Mouse (Mus musculus) lung, postnatal 0 days (tissue): ENCODE data around the gene C8g. TPM values are rescaled to one million over a fixed set of nuclear protein-coding genes. Genes with fewer than 3 reads are reported as not detected.

Experiments used
- ATAC-seq: fragments of 200-750 bp; cut with Nextera tagmentation; 2 replicates; pipeline ENCODE4 v1.8.0; 2017; ENCODE audit warnings: moderate library complexity
- DNase-seq: peaks from one replicate; pipeline ENCODE4 v3.0.0-alpha.2; 2016; ENCODE audit warnings: low spot score
- H3K27ac ChIP-seq: fragments of 300-500 bp; sonication (generic); 2 replicates; pipeline ENCODE4 v1.5.1; 2014; ENCODE audit warnings: antibody characterized with exemption, mild to moderate bottlenecking, low read length, mixed read lengths
- H3K27me3 ChIP-seq: fragments of 300-500 bp; sonication (generic); replicated peaks from 2 replicates; pipeline ENCODE4 v1.6.1; 2014; ENCODE audit warnings: low read length, mixed read lengths; ENCODE audit not compliant: insufficient read depth
- H3K36me3 ChIP-seq: fragments of 300-500 bp; sonication (generic); 2 replicates; pipeline ENCODE4 v1.6.1; 2014; ENCODE audit warnings: low read length, mixed read lengths; ENCODE audit not compliant: insufficient read depth
- H3K4me1 ChIP-seq: fragments of 300-500 bp; sonication (generic); 2 replicates; pipeline ENCODE4 v1.6.1; 2014; ENCODE audit warnings: antibody characterized with exemption, low read depth, low read length, mixed read lengths; ENCODE audit not compliant: insufficient read depth
- H3K4me2 ChIP-seq: fragments of 300-500 bp; sonication (generic); replicated peaks from 2 replicates; pipeline ENCODE4 v1.6.1; 2014; ENCODE audit warnings: low read depth, mild to moderate bottlenecking, low read length, moderate library complexity, mixed read lengths
- H3K4me3 ChIP-seq: fragments of 300-500 bp; sonication (generic); 2 replicates; pipeline ENCODE4 v1.5.1; 2014; ENCODE audit warnings: low read depth, low read length
- H3K9ac ChIP-seq: fragments of 300-500 bp; sonication (generic); replicated peaks from 2 replicates; pipeline ENCODE4 v1.6.1; 2014; ENCODE audit warnings: low read depth, mild to moderate bottlenecking
- H3K9me3 ChIP-seq: fragments of 300-500 bp; sonication (generic); 2 replicates; pipeline ENCODE4 v1.6.1; 2016; ENCODE audit warnings: low read length, mixed read lengths
- CTCF ChIP-seq: IDR thresholded peaks from 2 replicates; pipeline ENCODE4 v1.5.1; 2016; ENCODE audit warnings: antibody characterized with exemption, mild to moderate bottlenecking
- EP300 ChIP-seq: IDR thresholded peaks from 2 replicates; pipeline ENCODE4 v1.6.1; 2016; ENCODE audit warnings: antibody characterized with exemption, mild to moderate bottlenecking, control low read depth
- WGBS: fragments of 180-500 bp; shearing (Covaris S2); extraction: QIAGEN DNeasy Blood & Tissue Kit; methylation state at CpG from one replicate; pipeline ENCODE4 v1.1.7; 2014; 5-methylcytosine and 5-hydroxymethylcytosine counted together
- polyA plus RNA-seq: library from polyadenylated mRNA; unstranded; fragments of >200 nt; fragmentation: Nextera tagmentation; extraction: Ambion mirVana; gene quantifications from 2 replicates; pipeline ENCODE4 v1.2.1, GENCODE M21; 2015

Gene C8g
- polyA plus RNA-seq, 1 experiment from 2014 or later: 3.2 TPM

DNA sequence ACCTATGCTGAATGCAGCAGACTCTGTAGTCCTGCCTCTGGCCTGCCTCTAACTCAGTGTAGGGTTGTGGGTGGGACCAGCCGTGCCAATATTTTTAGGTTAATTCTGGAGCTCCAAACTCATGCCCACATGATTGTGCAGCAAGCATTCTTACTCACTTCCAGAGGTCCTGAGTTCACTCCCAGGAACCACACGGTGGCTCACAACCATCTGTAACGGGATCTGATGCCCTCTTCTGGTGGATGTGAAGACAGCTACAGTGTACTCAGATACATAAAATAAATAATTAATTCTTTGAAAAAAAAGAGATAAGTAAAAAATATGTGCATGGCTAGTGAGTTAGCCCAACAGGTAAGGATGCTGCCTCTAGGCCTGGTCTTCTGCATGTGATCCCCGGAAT is 5.1 kb downstream of the C8g start:
- WGBS: 48% methylated on average over 4 of the region's 4 CpGs
- Histone ChIP-seq H3K4me3 (no peak overlapping the region), H3K4me1 (peaks cover 7% of the 10 kb centered on the region; the same call in 1 of the 2 replicates), H3K27me3 (no peaks in the 10 kb centered on the region), H3K9ac (no peak overlapping the region), H3K4me2 (no peak overlapping the region), H3K27ac (no peak overlapping the region), H3K9me3 (no peaks in the 10 kb centered on the region), H3K36me3 (no peaks in the 10 kb centered on the region)
- DNase-seq: peak; percentile 41
- ATAC-seq: no peak
- TF ChIP-seq CTCF (peak; percentile 66), EP300 (no peak)

DNA sequence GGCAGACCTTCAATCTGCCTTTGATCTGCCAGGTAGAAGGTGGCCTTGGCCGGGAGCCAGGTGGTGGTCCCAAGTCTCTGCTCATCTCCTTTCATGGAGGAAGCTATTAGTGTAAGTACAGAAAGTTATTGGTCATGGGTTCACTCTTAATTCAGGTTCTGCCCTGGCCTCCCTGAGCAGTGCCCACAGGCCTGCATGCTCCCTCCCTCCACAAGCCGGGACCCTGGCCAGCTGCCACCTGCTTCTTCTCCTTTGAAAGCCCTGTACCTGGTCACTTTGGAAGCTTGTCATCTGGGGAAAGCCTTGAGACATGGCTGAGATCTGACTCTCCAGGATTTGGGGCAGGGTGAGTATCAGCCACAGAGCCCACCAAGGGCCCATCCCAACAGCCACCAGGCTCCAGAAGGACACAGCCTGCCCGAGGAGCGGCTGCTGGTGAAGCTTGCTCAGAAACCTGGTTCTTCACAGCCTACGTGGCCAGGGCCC is 8.0 kb downstream of the C8g start, which contains the start of gene Lcn12:
Gene Lcn12, minus strand, starts transcription at position 436 of the 486 bp plus-strand sequence.
- Histone ChIP-seq H3K9ac (no peak within 1 kb of the TSS), H3K9me3 (no peaks in the 10 kb centered on the region), H3K4me2 (no peak within 1 kb of the TSS), H3K36me3 (no peaks in the 10 kb centered on the region), H3K27me3 (no peaks in the 10 kb centered on the region), H3K4me3 (no peak within 1 kb of the TSS), H3K27ac (no peak within 1 kb of the TSS), H3K4me1 (no peaks in the 10 kb centered on the region)
- no peak for ATAC-seq
- TF ChIP-seq EP300 (no peak), CTCF (no peak)
- WGBS: 75% methylated on average over 5 of the region's 5 CpGs
- no peak for DNase-seq

DNA sequence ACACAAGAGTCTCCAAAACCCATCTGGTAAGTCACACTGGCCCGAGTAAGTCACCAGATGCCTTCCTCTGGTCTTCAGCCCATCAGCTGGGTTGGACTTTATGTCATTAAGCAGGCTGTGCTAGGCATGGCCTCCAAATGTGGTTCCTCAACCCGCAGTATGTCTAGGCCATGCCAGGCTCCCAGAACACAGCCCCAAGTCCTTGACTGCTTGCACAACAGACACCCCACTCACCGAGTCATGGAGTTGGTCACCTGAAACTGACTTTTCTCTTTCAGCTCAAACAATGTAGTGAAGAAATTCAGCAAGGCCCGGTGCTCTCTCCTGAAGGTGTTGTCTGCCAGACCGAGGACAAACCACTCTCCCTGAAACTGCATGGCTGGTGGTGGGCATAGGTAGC is 8.5 kb downstream of the C8g start:
- Histone ChIP-seq H3K9ac (no peak overlapping the region), H3K4me1 (no peaks in the 10 kb centered on the region), H3K27ac (no peak overlapping the region), H3K4me2 (no peak overlapping the region), H3K36me3 (no peaks in the 10 kb centered on the region), H3K27me3 (no peaks in the 10 kb centered on the region), H3K4me3 (no peak overlapping the region), H3K9me3 (no peaks in the 10 kb centered on the region)
- no peak for ATAC-seq
- WGBS: 68% methylated on average over 5 of the region's 5 CpGs
- DNase-seq: no peak
- TF ChIP-seq EP300 (no peak), CTCF (no peak)

GRCm38 (mm10) chr2:25488671-25489068 is 12.8 kb downstream of the C8g start:
- Histone ChIP-seq H3K4me2 (no peak overlapping the region), H3K27me3 (no peaks in the 10 kb centered on the region), H3K27ac (no peak overlapping the region), H3K36me3 (no peaks in the 10 kb centered on the region), H3K4me3 (no peak overlapping the region), H3K4me1 (no peaks in the 10 kb centered on the region), H3K9ac (no peak overlapping the region), H3K9me3 (no peaks in the 10 kb centered on the region)
- DNase-seq: no peak
- 68% methylated on average over 7 of the region's 7 CpGs for WGBS
- ATAC-seq: no peak
- no peak for TF ChIP-seq EP300
- TF ChIP-seq CTCF: no peak

- no peak for TF ChIP-seq CTCF
- no peak overlapping the region for H3K4me2 ChIP-seq
- H3K4me1 ChIP-seq: no peaks in the 10 kb centered on the region
- no peak overlapping the region for H3K27ac ChIP-seq
- no peaks in the 10 kb centered on the region for H3K9me3 ChIP-seq
- no peak for DNase-seq
- 59% methylated on average over 6 of the region's 6 CpGs for WGBS
- no peaks in the 10 kb centered on the region for H3K36me3 ChIP-seq
- no peak overlapping the region for H3K9ac ChIP-seq
- no peak for ATAC-seq
- H3K4me3 ChIP-seq: no peak overlapping the region
- no peaks in the 10 kb centered on the region for H3K27me3 ChIP-seq
Observed at GRCm38 (mm10) chr2:25487965-25488670, 13.4 kb downstream of the C8g start.

DNA sequence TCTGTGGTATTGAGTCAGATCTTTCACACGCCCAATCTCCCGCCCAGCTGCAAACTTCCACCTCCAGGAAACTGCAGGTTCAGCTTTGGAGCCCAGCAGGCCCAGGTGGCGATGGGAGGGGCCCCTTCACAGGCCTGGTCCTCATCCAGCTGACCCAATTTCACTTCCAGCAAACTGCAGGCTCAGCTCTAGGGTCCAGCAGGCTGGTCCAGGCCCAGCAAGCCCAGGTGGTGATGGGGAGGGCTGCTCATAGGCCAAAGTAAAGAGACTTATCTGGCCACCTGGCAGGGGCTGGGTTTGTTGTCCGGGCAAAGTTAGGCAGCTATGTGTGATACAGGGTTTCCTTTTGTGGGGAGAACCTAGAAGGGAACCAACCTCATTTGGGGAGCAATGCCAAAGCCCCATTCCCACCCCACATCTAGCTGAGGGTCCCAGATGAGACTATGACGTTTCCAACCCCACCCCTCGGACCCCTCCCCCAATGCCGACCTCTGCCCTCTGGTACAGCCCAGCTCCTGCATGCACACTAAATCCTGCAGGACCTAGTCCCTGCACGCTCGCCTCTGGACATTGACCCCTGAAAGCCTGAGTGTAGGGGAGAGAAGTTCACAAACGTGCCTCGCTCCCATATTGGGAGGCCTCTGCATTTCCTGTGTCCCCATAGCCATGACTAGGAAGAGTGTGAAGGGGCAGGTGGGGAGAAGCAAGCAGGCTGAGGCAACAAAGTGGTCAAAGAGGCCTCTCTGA is 16.4 kb downstream of the C8g start:
- ATAC-seq (no peak), DNase-seq (no peak)
- no peak for TF ChIP-seq EP300
- TF ChIP-seq CTCF: no peak
- no peaks in the 10 kb centered on the region for H3K36me3 ChIP-seq
- no peak overlapping the region for H3K27ac ChIP-seq
- H3K4me2 ChIP-seq: no peak overlapping the region
- no peak overlapping the region for H3K4me3 ChIP-seq
- no peak overlapping the region for H3K9ac ChIP-seq
- H3K4me1 ChIP-seq: no peaks in the 10 kb centered on the region
- WGBS: 63% methylated on average over 11 of the region's 11 CpGs
- no peaks in the 10 kb centered on the region for H3K27me3 ChIP-seq
- no peaks in the 10 kb centered on the region for H3K9me3 ChIP-seq
